Mouse (Mus musculus): Measurements from ENCODE around the gene Timm8b.

GRCm38 (mm10) chr9:50634270-50634669, 30.6 kb downstream of the Timm8b start:
- TF ChIP-seq CTCF (IDR thresholded peaks at IDR 0.05; ENCODE audit: borderline replicate concordance, extremely low read depth, insufficient read depth, insufficient read length) (no peak), POLR2A (IDR thresholded peaks at IDR 0.05; ENCODE audit: borderline replicate concordance, extremely low read depth, insufficient read depth, insufficient read length, poor library complexity, severe bottlenecking) (no peak)
